Mouse (Mus musculus): Measurements from ENCODE around the gene Gm44511.
"Not testable (repeated sequence)": the region's sequence is repeated elsewhere in the genome, so short reads cannot be mapped to it uniquely, and the experiment has no call there.

DNA sequence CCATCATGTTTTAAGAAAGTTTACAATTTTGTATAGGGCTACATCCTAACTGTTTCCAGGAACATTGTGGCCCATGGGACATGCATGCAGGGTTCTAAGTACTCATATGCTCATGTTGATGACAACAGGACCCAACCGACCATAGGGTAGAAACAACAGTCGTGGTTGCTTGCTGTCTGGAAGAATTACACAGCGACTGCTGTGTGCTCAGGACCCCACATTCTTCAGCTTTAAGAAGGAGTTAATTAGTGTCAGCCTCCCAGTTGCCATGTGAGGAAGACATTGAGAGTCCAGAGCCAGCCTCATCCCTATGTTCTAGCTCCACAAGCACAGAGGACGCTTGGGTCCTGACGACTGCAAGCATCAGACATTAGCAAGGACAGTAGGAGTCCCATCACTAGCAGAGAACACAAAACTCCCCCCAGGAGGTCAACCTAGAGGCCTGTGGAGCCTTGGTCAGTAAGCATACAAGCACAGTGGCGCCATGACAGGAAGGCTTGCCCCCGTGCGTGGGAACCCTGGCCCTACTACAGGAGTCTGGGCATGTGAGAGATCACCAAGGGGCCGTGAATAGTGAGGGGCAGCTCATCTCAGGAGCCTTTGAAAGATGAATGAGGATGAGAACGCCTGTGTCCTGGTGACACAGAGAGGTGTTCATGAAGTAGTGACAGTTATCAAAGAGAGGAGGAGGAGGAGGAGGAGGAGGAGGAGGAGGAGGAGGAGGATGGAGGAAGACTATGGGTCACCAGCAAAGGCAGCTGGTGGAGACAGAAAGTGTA lies 63.0 kb downstream of the Gm44511 start:
- TF ChIP-seq ZC3H11A (IDR thresholded peaks at IDR 0.05; ENCODE audit: borderline replicate concordance, low read depth, low read length); HCFC1 (IDR thresholded peaks at IDR 0.05; ENCODE audit: borderline replicate concordance, insufficient read depth, low read length): not testable (repeated sequence)
